Mouse (Mus musculus): ENCODE measurements around the gene Cib4. TPM values are rescaled to one million over a fixed set of nuclear protein-coding genes. Genes with fewer than 3 reads are reported as not detected.

Gene Cib4
- polyA plus RNA-seq, 1 experiment from 2014 or later = not detected

DNA sequence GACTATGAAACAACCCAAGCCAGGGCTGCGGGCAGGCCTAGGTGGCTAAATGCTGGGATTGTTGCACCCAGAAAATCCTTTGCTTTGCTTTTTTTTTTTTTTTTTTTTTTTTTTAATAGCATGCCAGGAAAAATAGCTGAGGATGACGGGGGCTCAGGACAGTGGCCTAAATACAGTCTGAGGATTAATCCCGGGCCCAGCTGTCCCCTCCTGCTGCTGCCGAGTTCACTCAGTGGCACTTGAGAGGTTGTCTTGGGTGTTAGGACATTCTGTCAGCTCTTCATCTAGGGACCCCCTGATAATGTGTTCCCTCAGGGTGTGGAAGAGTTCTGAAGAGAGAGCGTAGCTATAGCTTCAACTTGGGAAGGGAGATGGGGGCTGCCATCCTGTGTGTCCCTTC is 18.5 kb downstream of the Cib4 start:
- H3K4me2 ChIP-seq = no peak overlapping the region
- H3K36me3 ChIP-seq (replicated peaks) = no peaks in the 10 kb centered on the region
- H3K27me3 ChIP-seq = peaks cover 13% of the 10 kb centered on the region
- H3K4me1 ChIP-seq = peaks cover 15% of the 10 kb centered on the region; the same call in 1 of the 2 replicates
- H3K4me3 ChIP-seq (replicated peaks) = no peak overlapping the region
- whole genome bisulfite sequencing = 83% methylated on average over 5 of the region's 5 CpGs
- H3K9ac ChIP-seq = no peak overlapping the region
- H3K9me3 ChIP-seq = no peaks in the 10 kb centered on the region
- no peak overlapping the region for H3K27ac ChIP-seq
- no peak for ATAC-seq (ENCODE audit: low FRiP score)

GRCm38 (mm10) chr5:30525920-30526836 is 19.5 kb downstream of the Cib4 start:
- no peaks in the 10 kb centered on the region for H3K9me3 ChIP-seq
- no peak overlapping the region for H3K9ac ChIP-seq
- H3K4me1 ChIP-seq = peaks cover 15% of the 10 kb centered on the region; the same call in 1 of the 2 replicates
- ATAC-seq (ENCODE audit: low FRiP score) = peak; percentile 63; the same call in 1 of the 2 replicates
- H3K4me2 ChIP-seq = no peak overlapping the region
- peaks cover 13% of the 10 kb centered on the region for H3K27me3 ChIP-seq
- H3K27ac ChIP-seq = no peak overlapping the region
- H3K4me3 ChIP-seq (replicated peaks) = no peak overlapping the region
- WGBS = 31% methylated on average over 12 of the region's 12 CpGs
- H3K36me3 ChIP-seq (replicated peaks) = no peaks in the 10 kb centered on the region

- H3K9me3 ChIP-seq = no peaks in the 10 kb centered on the region
- H3K4me3 ChIP-seq (replicated peaks) = no peak overlapping the region
- H3K9ac ChIP-seq = no peak overlapping the region
- no peak overlapping the region for H3K27ac ChIP-seq
- H3K27me3 ChIP-seq = peaks cover 8% of the 10 kb centered on the region
- no peak for ATAC-seq (ENCODE audit: low FRiP score)
- no peak overlapping the region for H3K4me2 ChIP-seq
- WGBS = 38% methylated on average over 3 of the region's 3 CpGs
- peaks cover 15% of the 10 kb centered on the region; the same call in 1 of the 2 replicates for H3K4me1 ChIP-seq
- H3K36me3 ChIP-seq (replicated peaks) = no peaks in the 10 kb centered on the region
Measured at GRCm38 (mm10) chr5:30524213-30524612, 21.4 kb downstream of the Cib4 start.

- H3K4me2 ChIP-seq = no peak overlapping the region
- H3K4me1 ChIP-seq = peaks cover 15% of the 10 kb centered on the region; the same call in 1 of the 2 replicates
- peaks cover 5% of the 10 kb centered on the region; the same call in 1 of the 2 replicates for H3K27me3 ChIP-seq
- no peak overlapping the region for H3K27ac ChIP-seq
- no peak overlapping the region for H3K9ac ChIP-seq
- ATAC-seq (ENCODE audit: low FRiP score) = no peak
- no peaks in the 10 kb centered on the region for H3K9me3 ChIP-seq
- no peaks in the 10 kb centered on the region for H3K36me3 ChIP-seq (replicated peaks)
- H3K4me3 ChIP-seq (replicated peaks) = no peak overlapping the region
- 89% methylated on average over 3 of the region's 3 CpGs for WGBS
Measured at GRCm38 (mm10) chr5:30523131-30523530, 22.5 kb downstream of the Cib4 start.

DNA sequence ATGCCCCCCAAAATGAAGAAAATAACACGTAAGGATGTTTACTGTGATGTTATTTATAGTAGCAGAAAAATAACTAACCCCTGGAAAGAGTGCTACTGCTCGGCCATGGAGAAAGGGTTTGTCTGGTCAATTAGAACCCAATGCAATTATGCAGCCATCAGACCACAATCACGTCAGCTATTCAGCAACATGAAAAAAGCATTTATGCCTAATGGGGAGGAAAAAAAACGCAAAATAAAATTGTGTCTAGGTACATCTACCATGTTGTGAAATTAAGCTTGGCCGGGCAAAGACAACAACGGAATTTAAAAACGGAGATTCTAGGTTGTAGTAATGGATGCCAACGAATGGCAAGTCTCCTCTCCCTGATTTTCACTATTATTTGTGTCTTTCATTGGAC is 23.2 kb downstream of the Cib4 start:
- no peak for ATAC-seq (ENCODE audit: low FRiP score)
- WGBS = 59% methylated on average over 8 of the region's 8 CpGs
- H3K4me2 ChIP-seq = no peak overlapping the region

DNA sequence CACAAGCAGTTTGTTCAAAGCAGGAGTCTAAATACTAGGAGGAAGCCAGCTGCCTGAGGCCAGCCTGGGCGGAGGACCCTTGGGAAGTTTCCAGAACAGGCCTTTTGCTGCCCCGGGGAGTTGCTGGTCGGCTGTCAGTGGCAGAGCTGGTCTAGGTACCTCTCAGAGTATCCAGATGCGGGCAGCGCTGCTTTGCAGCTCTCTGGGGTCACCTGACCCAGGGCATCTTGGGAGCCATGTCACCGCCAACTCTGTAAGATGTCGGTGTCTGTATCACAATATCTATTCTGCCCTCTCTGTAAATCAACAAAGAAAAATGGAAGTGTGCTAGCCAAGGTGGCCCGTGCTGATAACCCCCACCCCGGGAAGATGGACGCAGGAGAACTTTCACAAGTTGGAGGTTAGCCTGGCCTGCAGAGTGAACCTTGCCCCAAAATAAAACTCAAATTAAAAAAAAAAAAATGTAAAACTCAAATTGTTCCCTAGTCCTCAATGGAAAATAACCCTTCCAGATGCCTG is 25.4 kb downstream of the Cib4 start:
- Histone ChIP-seq H3K4me3 (replicated peaks) (no peak overlapping the region), H3K9me3 (no peaks in the 10 kb centered on the region), H3K36me3 (replicated peaks) (no peaks in the 10 kb centered on the region), H3K4me1 (peaks cover 6% of the 10 kb centered on the region; the same call in 1 of the 2 replicates), H3K9ac (no peak overlapping the region), H3K4me2 (no peak overlapping the region), H3K27me3 (no peaks in the 10 kb centered on the region; the same call in 1 of the 2 replicates), H3K27ac (no peak overlapping the region)
- ATAC-seq (ENCODE audit: low FRiP score) = no peak
- 90% methylated on average over 10 of the region's 10 CpGs for WGBS

More for the DNA sequence above, 23.2 kb downstream of the Cib4 start:
- H3K27ac ChIP-seq = no peak overlapping the region
- no peak overlapping the region for H3K9ac ChIP-seq
- no peaks in the 10 kb centered on the region for H3K9me3 ChIP-seq
- H3K27me3 ChIP-seq = no peaks in the 10 kb centered on the region; the same call in 1 of the 2 replicates
- H3K4me3 ChIP-seq (replicated peaks) = no peak overlapping the region
- peaks cover 15% of the 10 kb centered on the region; the same call in 1 of the 2 replicates for H3K4me1 ChIP-seq
- H3K36me3 ChIP-seq (replicated peaks) = no peaks in the 10 kb centered on the region

DNA sequence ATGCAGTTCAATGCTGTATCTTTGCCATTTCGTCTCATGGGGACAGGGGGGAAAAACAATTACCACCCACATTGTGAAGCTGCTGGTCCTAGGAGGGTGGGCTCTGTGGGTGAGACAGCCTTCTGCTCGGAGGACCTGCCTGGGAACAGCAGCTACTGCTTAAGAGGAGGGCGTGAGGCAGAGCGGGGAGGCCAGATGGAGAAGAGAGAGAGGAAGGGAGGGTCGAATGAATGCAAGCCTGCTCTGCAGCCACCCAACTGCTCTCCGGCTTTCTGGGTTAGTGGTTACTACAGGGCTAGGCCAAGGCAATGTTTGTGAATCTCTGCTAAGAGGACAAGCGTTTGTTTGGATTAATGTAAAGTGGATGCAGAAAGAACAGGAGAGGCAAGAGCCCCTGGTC is 26.1 kb downstream of the Cib4 start:
- WGBS = 60% methylated on average over 7 of the region's 7 CpGs
- H3K9me3 ChIP-seq = no peaks in the 10 kb centered on the region
- no peak overlapping the region for H3K4me2 ChIP-seq
- ATAC-seq (ENCODE audit: low FRiP score) = no peak
- no peak overlapping the region for H3K27ac ChIP-seq
- no peaks in the 10 kb centered on the region; the same call in 1 of the 2 replicates for H3K27me3 ChIP-seq
- no peak overlapping the region for H3K4me3 ChIP-seq (replicated peaks)
- H3K4me1 ChIP-seq = peaks cover 6% of the 10 kb centered on the region; the same call in 1 of the 2 replicates
- H3K36me3 ChIP-seq (replicated peaks) = no peaks in the 10 kb centered on the region
- no peak overlapping the region for H3K9ac ChIP-seq

- Histone ChIP-seq H3K9ac (no peak overlapping the region), H3K4me3 (replicated peaks) (no peak overlapping the region), H3K36me3 (replicated peaks) (no peaks in the 10 kb centered on the region), H3K27me3 (no peaks in the 10 kb centered on the region; the same call in 1 of the 2 replicates), H3K4me2 (no peak overlapping the region), H3K27ac (no peak overlapping the region), H3K4me1 (peaks cover 6% of the 10 kb centered on the region; the same call in 1 of the 2 replicates), H3K9me3 (no peaks in the 10 kb centered on the region)
- ATAC-seq (ENCODE audit: low FRiP score) = no peak
- 80% methylated on average over 6 of the region's 6 CpGs for WGBS
Measured at GRCm38 (mm10) chr5:30518547-30518946, 27.1 kb downstream of the Cib4 start.

DNA sequence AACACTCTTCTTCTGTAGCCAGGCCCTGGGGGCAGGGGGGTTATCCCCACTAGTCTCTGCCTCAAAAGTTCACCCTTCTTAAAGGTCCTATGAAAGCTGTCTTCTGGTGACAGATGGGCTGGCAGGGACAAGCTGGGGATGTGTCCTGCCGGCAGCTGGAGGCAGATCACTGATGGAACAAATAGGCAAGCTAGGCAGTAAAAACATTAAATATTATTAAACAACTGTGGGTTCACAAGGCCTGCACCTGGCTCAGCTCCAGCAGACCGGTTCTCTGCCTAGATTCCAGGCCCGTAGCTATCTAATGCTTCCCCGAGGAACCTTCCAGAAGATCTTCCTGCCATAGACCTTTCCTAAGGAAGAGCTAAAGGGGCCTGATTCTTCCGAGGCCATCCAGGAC is 27.5 kb downstream of the Cib4 start:
- no peak overlapping the region for H3K4me3 ChIP-seq (replicated peaks)
- H3K4me1 ChIP-seq = peaks cover 6% of the 10 kb centered on the region; the same call in 1 of the 2 replicates
- no peak overlapping the region for H3K9ac ChIP-seq
- H3K27ac ChIP-seq = no peak overlapping the region
- H3K27me3 ChIP-seq = no peaks in the 10 kb centered on the region; the same call in 1 of the 2 replicates
- ATAC-seq (ENCODE audit: low FRiP score) = no peak
- H3K9me3 ChIP-seq = no peaks in the 10 kb centered on the region
- no peaks in the 10 kb centered on the region for H3K36me3 ChIP-seq (replicated peaks)
- WGBS = 90% methylated on average over 5 of the region's 5 CpGs
- H3K4me2 ChIP-seq = no peak overlapping the region

DNA sequence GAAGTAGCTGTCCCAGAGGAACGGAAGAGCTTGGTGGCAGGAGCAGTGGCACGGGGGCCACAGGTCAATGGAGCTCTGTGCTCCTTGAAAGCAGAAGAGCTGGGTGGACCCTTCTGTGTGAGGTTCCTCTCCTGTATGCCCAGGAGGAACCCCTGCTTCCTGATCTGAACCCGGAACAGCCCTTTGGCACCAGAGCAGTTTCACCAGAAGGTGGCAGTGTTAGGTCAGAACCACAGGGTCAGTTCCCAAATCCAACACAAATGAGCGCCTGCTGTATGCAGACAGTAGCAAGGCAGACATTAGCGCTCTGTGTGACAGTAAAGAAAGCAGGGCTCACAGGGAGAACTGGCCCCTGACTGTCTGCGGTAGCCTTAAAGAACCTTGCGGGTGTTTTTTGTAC is 29.3 kb downstream of the Cib4 start:
- ATAC-seq (ENCODE audit: low FRiP score) = no peak
- no peaks in the 10 kb centered on the region for H3K9me3 ChIP-seq
- H3K4me1 ChIP-seq = no peaks in the 10 kb centered on the region
- H3K27ac ChIP-seq = no peak overlapping the region
- no peak overlapping the region for H3K9ac ChIP-seq
- H3K27me3 ChIP-seq = no peaks in the 10 kb centered on the region; the same call in 1 of the 2 replicates
- 55% methylated on average over 7 of the region's 7 CpGs for WGBS
- H3K4me3 ChIP-seq (replicated peaks) = no peak overlapping the region
- H3K4me2 ChIP-seq = no peak overlapping the region
- no peaks in the 10 kb centered on the region for H3K36me3 ChIP-seq (replicated peaks)

DNA sequence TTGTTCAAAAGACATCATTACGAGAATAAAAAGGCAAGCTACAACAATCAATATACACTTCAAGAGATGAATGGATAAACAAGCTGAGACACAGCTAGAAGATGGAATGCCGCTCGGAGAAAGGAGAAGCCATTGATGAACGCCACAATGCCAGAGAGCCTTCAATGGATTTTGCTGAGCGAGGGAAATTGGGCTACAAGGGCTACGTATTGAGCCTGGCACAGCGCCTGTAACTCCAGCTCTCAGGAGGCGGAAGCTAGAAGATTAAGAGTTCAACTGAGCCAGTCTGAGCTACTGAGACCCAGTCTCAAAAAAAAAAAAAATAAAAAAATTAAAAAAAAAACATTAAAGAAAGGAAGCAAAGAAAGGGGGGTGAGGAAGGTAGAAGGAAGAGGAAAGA is 32.5 kb downstream of the Cib4 start:
- H3K4me2 ChIP-seq = no peak overlapping the region
- WGBS = 66% methylated on average over 8 of the region's 8 CpGs
- H3K4me3 ChIP-seq (replicated peaks) = no peak overlapping the region
- no peak overlapping the region for H3K27ac ChIP-seq
- H3K9ac ChIP-seq = no peak overlapping the region
- H3K27me3 ChIP-seq = no peaks in the 10 kb centered on the region
- no peaks in the 10 kb centered on the region for H3K9me3 ChIP-seq
- no peaks in the 10 kb centered on the region for H3K36me3 ChIP-seq (replicated peaks)
- ATAC-seq (ENCODE audit: low FRiP score) = no peak
- no peaks in the 10 kb centered on the region for H3K4me1 ChIP-seq

DNA sequence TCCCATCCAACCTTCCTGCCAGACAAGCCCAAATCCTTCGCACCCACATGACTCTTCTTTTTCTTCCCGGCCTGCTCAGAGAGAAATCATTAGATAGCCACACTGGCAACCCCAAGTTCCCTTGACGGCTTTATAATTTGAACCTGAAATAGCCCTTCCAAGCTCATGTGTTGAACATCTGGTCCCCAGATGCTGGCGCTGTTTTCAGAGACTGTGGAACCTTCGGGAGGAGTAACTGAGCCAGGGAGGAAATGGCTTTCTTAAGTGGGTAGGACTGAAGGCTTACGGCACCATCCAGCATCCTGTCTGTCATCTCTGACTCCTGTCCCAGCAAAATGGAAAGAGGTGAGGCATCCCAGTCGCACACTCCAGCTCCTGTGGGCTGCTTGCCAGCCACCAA is 48.3 kb downstream of the Cib4 start:
- Histone ChIP-seq H3K27me3 (0 out of 2 replicates have a peak, but pooled peaks cover 5% of the 10 kb centered on the region), H3K27ac (no peak overlapping the region), H3K4me3 (replicated peaks) (no peak overlapping the region), H3K36me3 (replicated peaks) (no peaks in the 10 kb centered on the region), H3K9ac (no peak overlapping the region), H3K4me1 (no peaks in the 10 kb centered on the region), H3K4me2 (no peak overlapping the region), H3K9me3 (no peaks in the 10 kb centered on the region)
- 83% methylated on average over 7 of the region's 7 CpGs for WGBS
- no peak for ATAC-seq (ENCODE audit: low FRiP score)

All from forebrain, embryonic 12.5 days (tissue).